Mouse (Mus musculus) limb, embryonic 10.5 days (tissue): ENCODE data around the gene Rabl3. TPM values are rescaled to one million over a fixed set of nuclear protein-coding genes. Genes with fewer than 3 reads are reported as not detected.
A peak's percentile ranks its signal among the peaks of the same experiment; 100 is the strongest.

Source experiments
- DNase-seq: peaks from one replicate; pipeline ENCODE4 v3.0.0-alpha.2; 2017; ENCODE audit warnings: low spot score
- H3K27ac ChIP-seq: fragments of 300-500 bp; sonication (generic); 2 replicates; pipeline ENCODE4 v1.5.1; 2016; ENCODE audit warnings: mild to moderate bottlenecking
- H3K27me3 ChIP-seq: fragments of 300-500 bp; sonication (generic); 2 replicates; pipeline ENCODE4 v1.6.1; 2016; ENCODE audit warnings: low read depth, mild to moderate bottlenecking; ENCODE audit not compliant: poor library complexity, severe bottlenecking
- H3K36me3 ChIP-seq: fragments of 300-500 bp; sonication (generic); 2 replicates; pipeline ENCODE4 v1.6.1; 2016; ENCODE audit warnings: mild to moderate bottlenecking, moderate library complexity
- H3K4me1 ChIP-seq: fragments of 300-500 bp; sonication (generic); 2 replicates; pipeline ENCODE4 v1.6.1; 2016
- H3K4me3 ChIP-seq: fragments of 300-500 bp; sonication (generic); 2 replicates; pipeline ENCODE4 v1.5.1; 2016; ENCODE audit warnings: mild to moderate bottlenecking, moderate library complexity
- H3K9me3 ChIP-seq: fragments of 300-500 bp; sonication (generic); replicated peaks from 2 replicates; pipeline ENCODE4 v1.6.1; 2016; ENCODE audit warnings: mild to moderate bottlenecking
- WGBS: fragments of 180-500 bp; shearing (Covaris S2); methylation state at CpG from one replicate; pipeline ENCODE4 v1.1.7; 2016; 5-methylcytosine and 5-hydroxymethylcytosine counted together
- polyA plus RNA-seq: library from polyadenylated mRNA; unstranded; fragments of >200 nt; fragmentation: Nextera tagmentation; extraction: Ambion mirVana; gene quantifications from 2 replicates; pipeline ENCODE4 v1.2.1, GENCODE M21; 2016

Gene Rabl3
- polyA plus RNA-seq, 1 experiment from 2014 or later, result 39.4 TPM

- H3K27ac ChIP-seq, result peak overlapping the region; percentile 59; the same call in 1 of the 2 replicates
- H3K27me3 ChIP-seq, result no peaks in the 10 kb centered on the region
- peaks cover 22% of the 10 kb centered on the region for H3K4me1 ChIP-seq
- WGBS, result 95% methylated on average over 9 of the region's 9 CpGs
- DNase-seq, result no peak
- no peaks in the 10 kb centered on the region for H3K9me3 ChIP-seq
- H3K36me3 ChIP-seq, result no peaks in the 10 kb centered on the region
- no peak overlapping the region for H3K4me3 ChIP-seq
Measured at GRCm38 (mm10) chr16:37614540-37614939, 74.9 kb downstream of the Rabl3 start.

- H3K4me3 ChIP-seq, result no peak overlapping the region
- no peaks in the 10 kb centered on the region for H3K36me3 ChIP-seq
- no peak for DNase-seq
- H3K4me1 ChIP-seq, result peaks cover 19% of the 10 kb centered on the region
- H3K9me3 ChIP-seq, result no peaks in the 10 kb centered on the region
- WGBS, result 77% methylated on average over 8 of the region's 8 CpGs
- H3K27me3 ChIP-seq, result no peaks in the 10 kb centered on the region
- no peak overlapping the region for H3K27ac ChIP-seq
Measured at GRCm38 (mm10) chr16:37615429-37615828, 75.7 kb downstream of the Rabl3 start.

- H3K27me3 ChIP-seq, result no peaks in the 10 kb centered on the region
- WGBS, result 86% methylated on average over 8 of the region's 8 CpGs
- no peaks in the 10 kb centered on the region for H3K9me3 ChIP-seq
- DNase-seq, result no peak
- H3K4me1 ChIP-seq, result peaks cover 19% of the 10 kb centered on the region
- no peak overlapping the region for H3K4me3 ChIP-seq
- H3K36me3 ChIP-seq, result no peaks in the 10 kb centered on the region
- no peak overlapping the region for H3K27ac ChIP-seq
Measured at GRCm38 (mm10) chr16:37616104-37616503, 76.4 kb downstream of the Rabl3 start.

GRCm38 (mm10) chr16:37617695-37618094, 78.0 kb downstream of the Rabl3 start:
- H3K27ac ChIP-seq, result peak overlapping the region; percentile 65; the same call in 1 of the 2 replicates
- no peak for DNase-seq
- H3K4me3 ChIP-seq, result no peak overlapping the region

More at GRCm38 (mm10) chr16:37617695-37618094, 78.0 kb downstream of the Rabl3 start:
- Histone ChIP-seq H3K27me3 (no peaks in the 10 kb centered on the region), H3K4me1 (peaks cover 19% of the 10 kb centered on the region), H3K36me3 (no peaks in the 10 kb centered on the region), H3K9me3 (no peaks in the 10 kb centered on the region)
- WGBS, result 29% methylated on average over 3 of the region's 3 CpGs

Other genes with a start within 250 kb of the Rabl3 start
- 0.05 and 0.29 TPM in 2 replicates for gene Stxbp5l, start 154.9 kb upstream of the Rabl3 start, polyA plus RNA-seq
- gene Gtf2e1, start 96 bp upstream of the Rabl3 start, polyA plus RNA-seq, result 45.0 and 48.1 TPM in 2 replicates
- gene Hgd, start 40.3 kb downstream of the Rabl3 start, polyA plus RNA-seq, result 0.25 and 0.28 TPM in 2 replicates
- gene Ndufb4, start 114.6 kb downstream of the Rabl3 start, polyA plus RNA-seq, result 40.4 and 46.7 TPM in 2 replicates
- gene Fstl1, start 237.0 kb downstream of the Rabl3 start, polyA plus RNA-seq, result 160 and 215 TPM in 2 replicates